Mouse (Mus musculus) liver, embryonic 15.5 days (tissue): ENCODE data around the gene Dnaja3. TPM values are rescaled to one million over a fixed set of nuclear protein-coding genes. Genes with fewer than 3 reads are reported as not detected.

Experiments
- ATAC-seq: fragments of 200-750 bp; cut with Nextera tagmentation; 2 replicates; pipeline ENCODE4 v1.8.0; 2017; ENCODE audit warnings: moderate number of reproducible peaks, mild to moderate bottlenecking, moderate library complexity; ENCODE audit not compliant: insufficient read depth
- H3K27ac ChIP-seq: fragments of 300-500 bp; sonication (generic); replicated peaks from 2 replicates; pipeline ENCODE4 v1.5.1; 2015; ENCODE audit warnings: mild to moderate bottlenecking, inconsistent platforms
- H3K27me3 ChIP-seq: fragments of 300-500 bp; sonication (generic); 2 replicates; pipeline ENCODE4 v1.6.1; 2015; ENCODE audit warnings: mild to moderate bottlenecking, inconsistent platforms
- H3K36me3 ChIP-seq: fragments of 300-500 bp; sonication (generic); replicated peaks from 2 replicates; pipeline ENCODE4 v1.6.1; 2015; ENCODE audit warnings: moderate library complexity, mild to moderate bottlenecking, inconsistent platforms
- H3K4me1 ChIP-seq: fragments of 300-500 bp; sonication (generic); replicated peaks from 2 replicates; pipeline ENCODE4 v1.6.1; 2015; ENCODE audit warnings: inconsistent platforms
- H3K4me2 ChIP-seq: fragments of 300-500 bp; sonication (generic); 2 replicates; pipeline ENCODE4 v1.6.1; 2015; ENCODE audit warnings: moderate library complexity, mild to moderate bottlenecking, inconsistent platforms
- H3K4me3 ChIP-seq: fragments of 300-500 bp; sonication (generic); replicated peaks from 2 replicates; pipeline ENCODE4 v1.5.1; 2015; ENCODE audit warnings: mild to moderate bottlenecking, inconsistent platforms
- H3K9ac ChIP-seq: fragments of 300-500 bp; sonication (generic); 2 replicates; pipeline ENCODE4 v1.6.1; 2015; ENCODE audit warnings: moderate library complexity, mild to moderate bottlenecking, inconsistent platforms
- H3K9me3 ChIP-seq: fragments of 300-500 bp; sonication (generic); replicated peaks from 2 replicates; pipeline ENCODE4 v1.6.1; 2016; ENCODE audit warnings: inconsistent platforms
- WGBS: fragments of 180-500 bp; shearing (Covaris S2); methylation state at CpG from one replicate; pipeline ENCODE4 v1.1.7; 2015; ENCODE audit warnings: mixed read lengths; ENCODE audit not compliant: insufficient replicate concordance; 5-methylcytosine and 5-hydroxymethylcytosine counted together
- polyA plus RNA-seq: library from polyadenylated mRNA; unstranded; fragments of >200 nt; fragmentation: Nextera tagmentation; extraction: Ambion mirVana; gene quantifications from 2 replicates; pipeline ENCODE4 v1.2.1, GENCODE M21; 2015

Gene Dnaja3
- polyA plus RNA-seq, 1 experiment from 2014 or later, result 45.7 TPM

DNA sequence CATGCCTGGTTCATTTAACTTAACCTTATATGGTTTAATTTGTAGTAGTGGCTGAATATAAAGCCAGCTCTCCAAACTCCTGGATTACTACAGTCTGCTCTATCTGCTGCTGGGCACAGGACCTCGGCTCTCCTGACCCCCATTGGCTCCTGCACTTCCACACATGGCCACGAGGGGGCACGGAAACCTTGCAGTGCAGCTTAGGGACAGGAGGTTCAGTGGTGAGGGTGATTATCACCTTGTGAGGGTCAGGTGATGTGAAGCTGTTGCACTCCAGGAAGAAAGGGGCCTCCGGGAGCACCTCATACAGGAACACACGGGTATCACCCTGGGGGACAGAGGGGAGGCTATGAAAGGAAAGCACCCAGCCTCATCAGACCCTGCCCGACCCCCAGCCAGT, 9.8 kb upstream of the Dnaja3 start:
- WGBS, result 19% methylated on average over 6 of the region's 6 CpGs
- no peak overlapping the region for H3K27ac ChIP-seq
- ATAC-seq, result 0 out of 2 replicates have a peak, but pooled peaks have one; percentile 47
- H3K4me1 ChIP-seq, result peaks cover 7% of the 10 kb centered on the region
- H3K27me3 ChIP-seq, result no peaks in the 10 kb centered on the region
- H3K4me2 ChIP-seq, result no peak overlapping the region
- H3K4me3 ChIP-seq, result no peak overlapping the region
- H3K36me3 ChIP-seq, result peaks cover 51% of the 10 kb centered on the region
- no peaks in the 10 kb centered on the region for H3K9me3 ChIP-seq
- H3K9ac ChIP-seq, result no peak overlapping the region

DNA sequence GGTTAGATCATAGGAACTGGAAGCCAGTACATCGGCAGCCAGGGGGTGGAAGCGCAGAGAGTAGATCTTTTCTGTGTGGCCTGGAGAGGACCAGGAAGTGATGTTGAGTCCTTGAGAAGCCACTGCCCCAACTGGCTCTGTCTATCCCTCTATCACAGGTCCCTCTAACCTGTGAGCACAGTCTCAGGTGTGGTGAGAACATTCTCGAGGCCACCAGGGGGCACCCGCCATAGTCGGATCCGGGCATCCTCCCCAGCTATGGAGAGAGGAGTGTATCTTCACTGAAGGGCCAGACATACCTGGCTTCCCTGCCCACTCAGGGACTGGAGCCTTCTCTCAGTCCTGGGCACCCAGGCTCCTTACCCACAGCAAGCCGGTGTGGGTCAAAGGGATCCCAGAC, 7.7 kb upstream of the Dnaja3 start:
- Histone ChIP-seq H3K27me3 (no peaks in the 10 kb centered on the region), H3K4me1 (peaks cover 9% of the 10 kb centered on the region), H3K9ac (no peak overlapping the region), H3K27ac (no peak overlapping the region), H3K36me3 (peaks cover 50% of the 10 kb centered on the region), H3K9me3 (no peaks in the 10 kb centered on the region), H3K4me3 (no peak overlapping the region), H3K4me2 (no peak overlapping the region)
- ATAC-seq, result no peak; the same call in 1 of the 2 replicates
- WGBS, result 60% methylated on average over 7 of the region's 7 CpGs

DNA sequence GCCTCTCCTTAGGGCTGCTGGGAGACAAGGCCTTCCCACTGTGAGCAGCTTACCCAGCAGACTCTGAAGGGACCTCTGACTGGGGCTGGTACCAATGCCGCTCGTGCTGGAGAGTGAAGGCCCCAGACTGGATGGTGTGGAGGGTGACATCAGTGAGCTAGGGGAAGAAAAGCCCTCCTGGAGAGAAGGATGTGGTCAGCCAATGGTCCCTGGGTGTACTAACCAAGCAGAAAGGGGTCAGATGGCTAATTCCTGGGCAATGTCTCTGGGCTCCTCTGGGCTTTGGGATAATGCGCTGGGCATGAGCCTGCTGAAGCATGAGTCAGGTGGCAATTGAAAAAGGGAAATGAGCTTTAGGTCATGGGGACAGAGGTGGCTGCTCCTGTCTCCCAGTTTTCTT, 6.1 kb upstream of the Dnaja3 start:
- H3K9ac ChIP-seq, result no peak overlapping the region
- no peaks in the 10 kb centered on the region for H3K9me3 ChIP-seq
- H3K4me2 ChIP-seq, result no peak overlapping the region
- ATAC-seq, result no peak
- no peak overlapping the region for H3K27ac ChIP-seq
- no peaks in the 10 kb centered on the region for H3K27me3 ChIP-seq
- H3K4me1 ChIP-seq, result peaks cover 13% of the 10 kb centered on the region
- WGBS, result 89% methylated on average over 3 of the region's 3 CpGs
- peaks cover 42% of the 10 kb centered on the region; the same call in 1 of the 2 replicates for H3K36me3 ChIP-seq
- H3K4me3 ChIP-seq, result no peak overlapping the region

DNA sequence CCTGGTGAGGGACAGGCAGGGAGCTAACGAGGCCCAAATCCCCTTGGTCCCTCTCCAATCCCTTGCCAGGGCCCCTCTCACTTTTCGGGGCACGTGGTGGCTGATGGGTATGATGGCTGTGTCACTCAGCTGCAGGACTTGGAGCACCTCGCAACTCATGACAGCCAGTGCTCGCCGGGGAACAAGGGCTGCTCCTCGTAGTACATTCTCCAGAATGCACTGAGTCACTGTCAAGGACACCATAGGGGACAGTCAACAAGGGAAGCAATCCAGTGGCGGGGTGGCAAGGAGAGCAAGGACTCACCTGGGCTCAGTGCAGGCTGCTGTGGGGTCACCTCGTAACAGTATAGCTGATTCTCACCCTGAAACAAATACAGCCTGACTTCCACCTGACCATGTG, 5.1 kb upstream of the Dnaja3 start:
- H3K27me3 ChIP-seq, result no peaks in the 10 kb centered on the region
- WGBS, result 69% methylated on average over 9 of the region's 9 CpGs
- ATAC-seq, result no peak
- H3K4me2 ChIP-seq, result no peak overlapping the region
- H3K4me3 ChIP-seq, result no peak overlapping the region
- peaks cover 19% of the 10 kb centered on the region for H3K4me1 ChIP-seq
- peaks cover 32% of the 10 kb centered on the region; the same call in 1 of the 2 replicates for H3K36me3 ChIP-seq
- no peaks in the 10 kb centered on the region for H3K9me3 ChIP-seq
- H3K9ac ChIP-seq, result no peak overlapping the region
- no peak overlapping the region for H3K27ac ChIP-seq

DNA sequence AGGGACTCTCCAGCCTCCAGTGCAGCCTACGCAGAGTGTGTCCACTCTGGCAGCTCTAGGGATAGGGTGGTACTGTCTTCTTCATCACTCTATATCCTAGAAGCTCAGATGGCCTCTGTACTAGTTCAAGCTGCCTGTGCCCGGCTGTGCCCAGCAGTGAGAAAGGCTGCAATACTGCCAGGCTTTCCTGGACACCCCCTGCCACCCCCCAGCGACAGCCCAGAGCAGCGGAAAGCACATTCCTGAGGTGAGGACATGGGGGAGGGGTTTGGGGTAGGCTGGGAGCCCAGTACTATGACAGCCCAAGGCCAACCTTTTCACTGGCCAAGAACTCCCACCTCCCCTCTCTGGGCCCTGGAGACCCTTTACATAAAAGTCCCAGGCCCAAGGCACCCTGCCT, 4.0 kb upstream of the Dnaja3 start:
- Histone ChIP-seq H3K4me3 (no peak overlapping the region), H3K4me1 (peaks cover 29% of the 10 kb centered on the region), H3K9me3 (no peaks in the 10 kb centered on the region), H3K27me3 (no peaks in the 10 kb centered on the region), H3K4me2 (no peak overlapping the region), H3K27ac (no peak overlapping the region), H3K36me3 (peaks cover 32% of the 10 kb centered on the region; the same call in 1 of the 2 replicates), H3K9ac (no peak overlapping the region)
- no peak for ATAC-seq
- 74% methylated on average over 4 of the region's 4 CpGs for WGBS

GRCm38 (mm10) chr16:4638891-4639390, 848 bp upstream of the Dnaja3 start:
- Histone ChIP-seq H3K9ac (no peak overlapping the region), H3K4me1 (peaks cover 43% of the 10 kb centered on the region), H3K27me3 (no peaks in the 10 kb centered on the region), H3K36me3 (peaks cover 19% of the 10 kb centered on the region), H3K27ac (no peak overlapping the region), H3K9me3 (no peaks in the 10 kb centered on the region), H3K4me2 (0 out of 2 replicates have a peak overlapping the region, but pooled peaks have one; percentile 94), H3K4me3 (no peak overlapping the region)
- WGBS, result 65% methylated on average over 3 of the region's 3 CpGs
- no peak for ATAC-seq

GRCm38 (mm10) chr16:4640267-4641005, 647 bp downstream of the Dnaja3 start:
- WGBS, result 14% methylated on average over 17 of the region's 17 CpGs
- Histone ChIP-seq H3K9me3 (no peaks in the 10 kb centered on the region), H3K27me3 (no peaks in the 10 kb centered on the region), H3K27ac (peak overlapping the region; percentile 75), H3K4me1 (peaks cover 43% of the 10 kb centered on the region), H3K36me3 (peaks cover 15% of the 10 kb centered on the region), H3K4me2 (peak overlapping the region; percentile 94), H3K9ac (peak overlapping the region; percentile 54), H3K4me3 (peak overlapping the region; percentile 61)
- peak; percentile 36 for ATAC-seq

DNA sequence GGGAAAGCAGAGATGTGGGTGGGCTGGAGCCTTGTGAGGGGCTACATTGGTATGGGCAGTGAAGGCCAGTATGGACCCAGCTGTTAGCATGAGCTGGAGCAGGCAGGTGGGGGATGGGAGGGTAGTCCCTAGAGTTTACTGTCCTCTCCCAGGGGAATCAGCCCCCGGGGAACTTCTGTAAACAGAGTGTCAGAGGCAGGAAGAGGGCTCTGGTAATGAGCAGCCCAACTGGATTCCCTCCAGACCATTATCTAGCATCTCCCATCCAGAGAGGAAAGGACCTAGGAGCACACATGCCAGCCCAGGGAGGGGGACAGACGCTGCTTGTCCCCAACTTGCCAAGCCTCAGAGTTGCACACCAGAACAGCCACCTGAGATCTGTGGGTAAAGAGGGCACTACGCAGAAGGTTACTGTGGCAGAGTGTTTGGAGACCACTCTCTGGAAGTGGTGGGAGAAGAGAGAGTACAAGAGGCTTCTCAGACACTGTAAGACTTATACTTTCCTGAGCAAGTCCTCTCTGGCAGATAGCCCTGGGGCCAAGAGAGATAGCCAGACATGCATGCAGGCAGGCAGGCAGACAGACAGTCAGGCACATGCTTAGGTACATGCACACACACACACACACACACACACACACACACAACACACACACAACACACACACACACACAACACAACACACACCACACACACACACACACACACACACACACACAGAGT, 1.5 kb downstream of the Dnaja3 start:
- WGBS, result 51% methylated on average over 3 of the region's 3 CpGs
- H3K9ac ChIP-seq, result no peak overlapping the region
- ATAC-seq, result peak; percentile 11; the same call in 1 of the 2 replicates
- peak overlapping the region; percentile 61; the same call in 1 of the 2 replicates for H3K4me3 ChIP-seq
- H3K4me2 ChIP-seq, result peak overlapping the region; percentile 94
- no peaks in the 10 kb centered on the region for H3K27me3 ChIP-seq
- H3K4me1 ChIP-seq, result peaks cover 41% of the 10 kb centered on the region
- H3K9me3 ChIP-seq, result no peaks in the 10 kb centered on the region
- peaks cover 20% of the 10 kb centered on the region for H3K36me3 ChIP-seq
- H3K27ac ChIP-seq, result peak overlapping the region; percentile 75

DNA sequence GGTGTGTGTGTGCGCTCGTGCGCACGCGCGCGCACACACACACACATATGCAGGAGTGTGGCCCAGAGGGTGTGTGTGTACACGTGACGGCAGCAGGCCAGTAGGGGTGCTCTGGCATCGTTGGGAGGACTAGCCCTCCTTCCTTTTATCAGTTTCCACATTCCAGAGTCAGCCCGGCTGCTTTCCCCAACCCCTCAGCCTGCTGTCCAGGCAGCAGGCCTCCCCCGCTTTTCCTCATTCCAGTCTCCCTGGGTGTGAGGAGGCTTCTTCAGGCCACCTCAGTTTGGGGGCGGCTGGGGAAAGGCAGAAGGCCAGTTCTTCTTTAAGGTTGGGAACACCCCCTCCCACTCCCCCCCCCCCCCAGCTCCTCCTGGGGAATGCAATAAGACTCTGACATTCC, 2.4 kb downstream of the Dnaja3 start:
- Histone ChIP-seq H3K9me3 (no peaks in the 10 kb centered on the region), H3K9ac (no peak overlapping the region), H3K27ac (peak overlapping the region; percentile 29; the same call in 1 of the 2 replicates), H3K4me1 (peaks cover 33% of the 10 kb centered on the region), H3K27me3 (no peaks in the 10 kb centered on the region), H3K36me3 (peaks cover 20% of the 10 kb centered on the region), H3K4me3 (no peak overlapping the region), H3K4me2 (no peak overlapping the region; the same call in 1 of the 2 replicates)
- 70% methylated on average over 13 of the region's 13 CpGs for WGBS
- no peak for ATAC-seq

GRCm38 (mm10) chr16:4642937-4643336, 3.1 kb downstream of the Dnaja3 start:
- H3K4me1 ChIP-seq, result peaks cover 30% of the 10 kb centered on the region
- H3K4me3 ChIP-seq, result no peak overlapping the region
- no peak for ATAC-seq

More at GRCm38 (mm10) chr16:4642937-4643336, 3.1 kb downstream of the Dnaja3 start:
- peaks cover 14% of the 10 kb centered on the region for H3K36me3 ChIP-seq
- no peaks in the 10 kb centered on the region for H3K9me3 ChIP-seq
- no peaks in the 10 kb centered on the region for H3K27me3 ChIP-seq
- no peak overlapping the region for H3K4me2 ChIP-seq
- H3K27ac ChIP-seq, result no peak overlapping the region
- no peak overlapping the region for H3K9ac ChIP-seq
- WGBS, result 87% methylated on average over 6 of the region's 6 CpGs
